Mouse (Mus musculus): ENCODE measurements at regions not wholly inside any gene's neighbourhood (a gene's known extent, or its start where the extent isn't known, plus 50 kb on each side); places are given as distances from the start of the nearest gene placed in this dataset.

- H3K27me3 ChIP-seq (ENCODE audit: control insufficient read depth, insufficient read depth, low read length) = no peaks in the 10 kb centered on the region
- no peak overlapping the region for H3K9ac ChIP-seq
- H3K27ac ChIP-seq = no peak overlapping the region
- WGBS = 35% methylated on average over 8 of the region's 8 CpGs
- H3K4me3 ChIP-seq (replicated peaks; ENCODE audit: low read length) = no peak overlapping the region
- DNase-seq (ENCODE audit: low spot score) (no peak), ATAC-seq (ENCODE audit: low FRiP score) (no peak)
- no peak overlapping the region for H3K4me2 ChIP-seq (replicated peaks)
- no peaks in the 10 kb centered on the region for H3K36me3 ChIP-seq (replicated peaks; ENCODE audit: control insufficient read depth, insufficient read depth)
- no peaks in the 10 kb centered on the region for H3K9me3 ChIP-seq (ENCODE audit: control insufficient read depth, low read length)
- H3K4me1 ChIP-seq (replicated peaks; ENCODE audit: control insufficient read depth, insufficient read depth, low read length) = no peaks in the 10 kb centered on the region
Measured at GRCm38 (mm10) chr11:45670156-45670830, 181.6 kb upstream of the Clint1 start.

DNA sequence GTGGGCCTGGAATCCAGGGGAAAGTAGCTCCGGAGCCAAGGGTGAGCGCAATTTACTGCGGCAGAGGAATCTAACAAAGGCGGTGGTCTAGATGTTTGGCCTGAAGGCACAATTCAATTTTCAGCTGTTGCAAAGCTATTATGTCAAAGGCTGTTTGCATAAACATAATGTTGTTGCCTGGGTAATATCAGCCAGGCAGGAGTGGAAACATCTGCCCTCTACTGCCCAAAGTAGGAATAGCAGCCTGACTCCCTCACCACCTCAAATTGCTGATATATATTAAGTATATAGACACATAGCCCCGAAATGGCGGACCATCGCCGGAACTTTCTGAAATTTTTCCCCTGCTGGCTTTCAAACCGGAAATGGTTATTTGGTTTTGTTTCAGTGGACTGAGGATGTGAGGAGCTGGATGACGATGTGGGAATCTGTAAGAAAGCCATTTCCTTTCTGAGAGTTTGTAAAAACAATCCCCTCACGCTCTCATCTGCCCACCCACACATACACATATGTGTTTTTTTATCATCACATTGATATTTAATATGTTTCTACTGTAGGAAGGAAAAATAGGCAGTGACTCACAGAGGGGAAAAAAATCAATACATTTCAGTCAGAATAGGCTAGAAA lies 173.1 kb upstream of the Clint1 start:
- Histone ChIP-seq H3K4me2 (replicated peaks) (peak overlapping the region; percentile 18), H3K9ac (no peak overlapping the region), H3K9me3 (ENCODE audit: control insufficient read depth, low read length) (no peaks in the 10 kb centered on the region), H3K27me3 (ENCODE audit: control insufficient read depth, insufficient read depth, low read length) (no peaks in the 10 kb centered on the region), H3K36me3 (replicated peaks; ENCODE audit: control insufficient read depth, insufficient read depth) (no peaks in the 10 kb centered on the region), H3K27ac (peak overlapping the region; percentile 69), H3K4me1 (replicated peaks; ENCODE audit: control insufficient read depth, insufficient read depth, low read length) (no peaks in the 10 kb centered on the region), H3K4me3 (replicated peaks; ENCODE audit: low read length) (no peak overlapping the region)
- DNase-seq (ENCODE audit: low spot score) = peak; percentile 89
- WGBS = 51% methylated on average over 11 of the region's 11 CpGs
- ATAC-seq (ENCODE audit: low FRiP score) = peak; percentile 80

- no peak for DNase-seq (ENCODE audit: low spot score)
- Histone ChIP-seq H3K4me2 (replicated peaks) (no peak overlapping the region), H3K27ac (0 out of 2 replicates have a peak overlapping the region, but pooled peaks have one; percentile 38), H3K4me1 (replicated peaks; ENCODE audit: control insufficient read depth, insufficient read depth, low read length) (no peaks in the 10 kb centered on the region), H3K27me3 (ENCODE audit: control insufficient read depth, insufficient read depth, low read length) (no peaks in the 10 kb centered on the region), H3K9me3 (ENCODE audit: control insufficient read depth, low read length) (no peaks in the 10 kb centered on the region), H3K36me3 (replicated peaks; ENCODE audit: control insufficient read depth, insufficient read depth) (no peaks in the 10 kb centered on the region), H3K4me3 (replicated peaks; ENCODE audit: low read length) (no peak overlapping the region), H3K9ac (no peak overlapping the region)
- no peak for ATAC-seq (ENCODE audit: low FRiP score)
- 86% methylated on average over 9 of the region's 9 CpGs for WGBS
Measured at GRCm38 (mm10) chr11:45679293-45679673, 172.6 kb upstream of the Clint1 start.

- no peak for ATAC-seq (ENCODE audit: low FRiP score)
- H3K27me3 ChIP-seq (ENCODE audit: control insufficient read depth, insufficient read depth, low read length) = no peaks in the 10 kb centered on the region
- H3K4me1 ChIP-seq (replicated peaks; ENCODE audit: control insufficient read depth, insufficient read depth, low read length) = no peaks in the 10 kb centered on the region
- H3K4me3 ChIP-seq (replicated peaks; ENCODE audit: low read length) = no peak overlapping the region
- H3K9ac ChIP-seq = no peak overlapping the region
- no peak for DNase-seq (ENCODE audit: low spot score)
- H3K36me3 ChIP-seq (replicated peaks; ENCODE audit: control insufficient read depth, insufficient read depth) = no peaks in the 10 kb centered on the region
- no peaks in the 10 kb centered on the region for H3K9me3 ChIP-seq (ENCODE audit: control insufficient read depth, low read length)
- no peak overlapping the region for H3K27ac ChIP-seq
- WGBS = 95% methylated on average over 5 of the region's 5 CpGs
- H3K4me2 ChIP-seq (replicated peaks) = no peak overlapping the region
Measured at GRCm38 (mm10) chr11:45685571-45685970, 166.3 kb upstream of the Clint1 start.

GRCm38 (mm10) chr11:45693206-45693605 lies 158.6 kb upstream of the Clint1 start:
- ATAC-seq (ENCODE audit: low FRiP score) = no peak

DNA sequence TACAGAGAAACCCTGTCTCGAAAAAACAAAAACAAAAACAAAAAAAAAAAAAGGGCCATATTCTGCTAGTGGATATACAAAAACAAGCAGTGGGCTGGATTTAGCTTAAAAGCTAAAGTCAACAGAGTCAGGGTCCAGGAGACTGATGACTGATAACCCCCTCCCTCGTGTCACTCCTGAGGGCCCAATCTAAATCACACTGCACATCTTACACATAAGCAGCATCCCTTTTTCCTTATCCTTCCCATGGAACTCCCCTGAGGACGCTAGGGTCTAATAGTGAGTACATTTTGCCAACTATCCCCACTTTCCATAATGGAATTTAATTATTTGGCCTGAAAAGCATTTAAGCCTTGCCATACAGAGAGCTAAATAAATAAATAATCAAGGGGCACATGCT lies 150.3 kb upstream of the Clint1 start:
- H3K4me2 ChIP-seq (replicated peaks) = no peak overlapping the region
- no peak overlapping the region for H3K4me3 ChIP-seq (replicated peaks; ENCODE audit: low read length)
- no peak overlapping the region for H3K9ac ChIP-seq
- H3K36me3 ChIP-seq (replicated peaks; ENCODE audit: control insufficient read depth, insufficient read depth) = no peaks in the 10 kb centered on the region
- no peak overlapping the region for H3K27ac ChIP-seq
- H3K9me3 ChIP-seq (ENCODE audit: control insufficient read depth, low read length) = no peaks in the 10 kb centered on the region
- 64% methylated on average over 3 of the region's 3 CpGs for WGBS
- no peaks in the 10 kb centered on the region for H3K4me1 ChIP-seq (replicated peaks; ENCODE audit: control insufficient read depth, insufficient read depth, low read length)
- no peaks in the 10 kb centered on the region for H3K27me3 ChIP-seq (ENCODE audit: control insufficient read depth, insufficient read depth, low read length)
- ATAC-seq (ENCODE audit: low FRiP score) = no peak
- DNase-seq (ENCODE audit: low spot score) = no peak

More at GRCm38 (mm10) chr11:45693206-45693605, 158.6 kb upstream of the Clint1 start:
- no peaks in the 10 kb centered on the region for H3K4me1 ChIP-seq (replicated peaks; ENCODE audit: control insufficient read depth, insufficient read depth, low read length)
- no peaks in the 10 kb centered on the region for H3K27me3 ChIP-seq (ENCODE audit: control insufficient read depth, insufficient read depth, low read length)
- DNase-seq (ENCODE audit: low spot score) = no peak
- no peaks in the 10 kb centered on the region for H3K9me3 ChIP-seq (ENCODE audit: control insufficient read depth, low read length)
- WGBS = 60% methylated on average over 6 of the region's 6 CpGs
- no peak overlapping the region for H3K4me3 ChIP-seq (replicated peaks; ENCODE audit: low read length)
- no peaks in the 10 kb centered on the region for H3K36me3 ChIP-seq (replicated peaks; ENCODE audit: control insufficient read depth, insufficient read depth)
- no peak overlapping the region for H3K4me2 ChIP-seq (replicated peaks)
- H3K27ac ChIP-seq = no peak overlapping the region
- no peak overlapping the region for H3K9ac ChIP-seq

GRCm38 (mm10) chr11:45702916-45703315 lies 148.9 kb upstream of the Clint1 start:
- no peak for ATAC-seq (ENCODE audit: low FRiP score)
- H3K27ac ChIP-seq = no peak overlapping the region
- no peaks in the 10 kb centered on the region for H3K27me3 ChIP-seq (ENCODE audit: control insufficient read depth, insufficient read depth, low read length)
- H3K36me3 ChIP-seq (replicated peaks; ENCODE audit: control insufficient read depth, insufficient read depth) = no peaks in the 10 kb centered on the region
- WGBS = 41% methylated on average over 3 of the region's 3 CpGs
- H3K9ac ChIP-seq = no peak overlapping the region
- no peaks in the 10 kb centered on the region for H3K4me1 ChIP-seq (replicated peaks; ENCODE audit: control insufficient read depth, insufficient read depth, low read length)
- no peak for DNase-seq (ENCODE audit: low spot score)
- H3K4me3 ChIP-seq (replicated peaks; ENCODE audit: low read length) = no peak overlapping the region
- no peaks in the 10 kb centered on the region for H3K9me3 ChIP-seq (ENCODE audit: control insufficient read depth, low read length)
- H3K4me2 ChIP-seq (replicated peaks) = no peak overlapping the region

DNA sequence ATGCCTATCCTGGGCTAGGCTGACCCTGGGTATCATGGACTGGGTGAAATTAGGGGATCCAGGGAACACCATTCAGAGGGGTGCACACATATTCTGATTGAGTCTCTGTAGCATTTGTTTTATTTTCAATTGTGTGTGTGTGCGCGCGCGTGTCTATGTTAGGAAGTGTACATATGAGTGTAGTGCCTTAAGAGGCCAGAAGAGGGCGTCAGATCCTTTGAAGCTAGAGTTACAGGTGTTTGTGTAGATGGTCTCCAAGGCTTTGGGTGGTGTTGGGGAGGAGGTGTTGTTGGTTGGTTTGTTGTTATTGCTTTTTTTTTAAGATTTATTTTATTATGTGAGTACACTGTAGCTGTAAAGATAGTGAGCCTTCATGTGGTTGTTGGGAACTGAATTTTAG lies 147.4 kb upstream of the Clint1 start:
- no peak overlapping the region for H3K4me3 ChIP-seq (replicated peaks; ENCODE audit: low read length)
- no peak overlapping the region for H3K4me2 ChIP-seq (replicated peaks)
- H3K36me3 ChIP-seq (replicated peaks; ENCODE audit: control insufficient read depth, insufficient read depth) = no peaks in the 10 kb centered on the region
- no peak overlapping the region for H3K9ac ChIP-seq
- no peak overlapping the region for H3K27ac ChIP-seq
- 72% methylated on average over 5 of the region's 5 CpGs for WGBS
- DNase-seq (ENCODE audit: low spot score) (no peak), ATAC-seq (ENCODE audit: low FRiP score) (no peak)
- H3K27me3 ChIP-seq (ENCODE audit: control insufficient read depth, insufficient read depth, low read length) = no peaks in the 10 kb centered on the region
- H3K9me3 ChIP-seq (ENCODE audit: control insufficient read depth, low read length) = no peaks in the 10 kb centered on the region
- no peaks in the 10 kb centered on the region for H3K4me1 ChIP-seq (replicated peaks; ENCODE audit: control insufficient read depth, insufficient read depth, low read length)

DNA sequence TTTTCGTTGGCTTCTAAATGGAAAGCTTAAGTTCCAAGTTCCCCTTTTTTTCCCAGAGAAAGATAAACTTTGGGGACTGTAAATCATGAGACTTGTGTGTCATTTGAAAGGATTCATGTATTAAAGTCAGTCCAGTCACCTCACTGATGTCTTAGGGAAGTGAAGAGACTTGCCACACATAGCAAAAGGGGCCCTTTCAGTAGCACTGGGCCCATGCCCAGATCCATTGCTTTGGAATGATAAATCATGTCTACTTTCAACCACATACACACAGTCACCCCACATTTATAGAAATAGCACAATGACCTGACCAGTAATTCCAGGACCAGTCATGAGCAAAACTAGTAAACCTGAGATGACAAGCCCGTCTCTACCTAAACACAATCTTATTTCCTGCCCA lies 133.2 kb upstream of the Clint1 start:
- Histone ChIP-seq H3K27me3 (ENCODE audit: control insufficient read depth, insufficient read depth, low read length) (no peaks in the 10 kb centered on the region), H3K4me3 (replicated peaks; ENCODE audit: low read length) (no peak overlapping the region), H3K4me2 (replicated peaks) (no peak overlapping the region), H3K27ac (no peak overlapping the region), H3K4me1 (replicated peaks; ENCODE audit: control insufficient read depth, insufficient read depth, low read length) (no peaks in the 10 kb centered on the region), H3K9ac (no peak overlapping the region), H3K9me3 (ENCODE audit: control insufficient read depth, low read length) (no peaks in the 10 kb centered on the region), H3K36me3 (replicated peaks; ENCODE audit: control insufficient read depth, insufficient read depth) (no peaks in the 10 kb centered on the region)
- 83% methylated on average over 2 of the region's 2 CpGs for WGBS
- DNase-seq (ENCODE audit: low spot score) (no peak), ATAC-seq (ENCODE audit: low FRiP score) (no peak)

Data from hindbrain, embryonic 14.5 days (tissue).